Mouse (Mus musculus): ENCODE data around the gene Gpr137.

The Gpr137 gene

GRCm38 (mm10) chr19:6903031-6903430 is 39.2 kb downstream of the Gpr137 start:
- DNase-seq, result peak; percentile 74

- no peak for DNase-seq
Measured at GRCm38 (mm10) chr19:6899641-6900040, 42.6 kb downstream of the Gpr137 start.

GRCm38 (mm10) chr19:6895608-6896305 is 46.5 kb downstream of the Gpr137 start:
- peak; percentile 85 for DNase-seq

GRCm38 (mm10) chr19:6893731-6894451 is 48.4 kb downstream of the Gpr137 start:
- peak; percentile 76 for DNase-seq

- no peak for DNase-seq
Measured at GRCm38 (mm10) chr19:6892512-6892911, 49.8 kb downstream of the Gpr137 start.

Measured in heart, adult 11 months (tissue).